Mouse (Mus musculus): ENCODE results near the gene Rplp2. TPM values are rescaled to one million over a fixed set of nuclear protein-coding genes. Genes with fewer than 3 reads are reported as not detected.

The Rplp2 gene
- polyA plus RNA-seq, 1 experiment from 2014 or later: 1,319 TPM

- no peak for DNase-seq (ENCODE audit: low spot score)
- Histone ChIP-seq H3K9ac (ENCODE audit: low read length) (no peak overlapping the region), H3K36me3 (ENCODE audit: control insufficient read depth, insufficient read depth, low read length) (peaks cover 30% of the 10 kb centered on the region), H3K4me3 (ENCODE audit: low read depth, low read length) (no peak overlapping the region), H3K4me1 (ENCODE audit: control insufficient read depth, insufficient read depth, low read length) (peaks cover 30% of the 10 kb centered on the region), H3K27ac (replicated peaks; ENCODE audit: low read depth, low read length) (no peak overlapping the region), H3K27me3 (ENCODE audit: control insufficient read depth, insufficient read depth, low read length) (peaks cover under 1% of the 10 kb centered on the region; the same call in 1 of the 2 replicates), H3K4me2 (ENCODE audit: low read depth, severe bottlenecking) (no peak overlapping the region), H3K9me3 (ENCODE audit: control insufficient read depth, low read length) (no peaks in the 10 kb centered on the region)
- WGBS: 87% methylated on average over 18 of the region's 18 CpGs
- no peak for ATAC-seq (ENCODE audit: insufficient number of reproducible peaks, low FRiP score, low TSS enrichment, low read depth)
These were observed 22.9 kb downstream of the Rplp2 start for GRCm38 (mm10) chr7:141469901-141470636.

DNA sequence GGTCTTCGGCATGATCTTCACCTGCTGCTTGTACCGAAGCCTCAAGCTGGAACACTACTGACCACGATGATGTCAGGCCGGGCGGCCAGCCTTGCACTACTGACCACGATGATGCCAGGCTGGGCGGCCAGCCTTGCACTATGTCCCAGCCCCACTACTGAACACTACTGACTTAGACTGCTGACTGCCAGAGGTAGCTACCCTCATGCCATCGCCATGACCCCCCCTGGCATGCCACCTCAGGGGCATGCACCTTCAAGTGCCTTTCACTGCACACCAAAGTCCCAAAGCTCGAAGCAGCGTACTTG lies 23.4 kb downstream of the Rplp2 start:
- H3K4me1 ChIP-seq (ENCODE audit: control insufficient read depth, insufficient read depth, low read length): peaks cover 27% of the 10 kb centered on the region
- ATAC-seq (ENCODE audit: insufficient number of reproducible peaks, low FRiP score, low TSS enrichment, low read depth): no peak
- WGBS: 93% methylated on average over 10 of the region's 10 CpGs
- no peak overlapping the region for H3K9ac ChIP-seq (ENCODE audit: low read length)
- H3K9me3 ChIP-seq (ENCODE audit: control insufficient read depth, low read length): no peaks in the 10 kb centered on the region
- DNase-seq (ENCODE audit: low spot score): no peak
- no peak overlapping the region for H3K4me2 ChIP-seq (ENCODE audit: low read depth, severe bottlenecking)
- no peak overlapping the region for H3K4me3 ChIP-seq (ENCODE audit: low read depth, low read length)
- H3K36me3 ChIP-seq (ENCODE audit: control insufficient read depth, insufficient read depth, low read length): peaks cover 30% of the 10 kb centered on the region
- H3K27me3 ChIP-seq (ENCODE audit: control insufficient read depth, insufficient read depth, low read length): no peaks in the 10 kb centered on the region
- H3K27ac ChIP-seq (replicated peaks; ENCODE audit: low read depth, low read length): no peak overlapping the region

GRCm38 (mm10) chr7:141471236-141471635 lies 24.1 kb downstream of the Rplp2 start:
- DNase-seq (ENCODE audit: low spot score) (no peak), ATAC-seq (ENCODE audit: insufficient number of reproducible peaks, low FRiP score, low TSS enrichment, low read depth) (no peak)
- H3K4me1 ChIP-seq (ENCODE audit: control insufficient read depth, insufficient read depth, low read length): peaks cover 34% of the 10 kb centered on the region
- no peaks in the 10 kb centered on the region for H3K27me3 ChIP-seq (ENCODE audit: control insufficient read depth, insufficient read depth, low read length)
- H3K9me3 ChIP-seq (ENCODE audit: control insufficient read depth, low read length): no peaks in the 10 kb centered on the region
- no peak overlapping the region for H3K4me3 ChIP-seq (ENCODE audit: low read depth, low read length)
- no peak overlapping the region for H3K4me2 ChIP-seq (ENCODE audit: low read depth, severe bottlenecking)
- WGBS: 83% methylated on average over 1 of the region's 1 CpGs
- H3K9ac ChIP-seq (ENCODE audit: low read length): no peak overlapping the region
- H3K36me3 ChIP-seq (ENCODE audit: control insufficient read depth, insufficient read depth, low read length): peaks cover 30% of the 10 kb centered on the region
- no peak overlapping the region for H3K27ac ChIP-seq (replicated peaks; ENCODE audit: low read depth, low read length)

GRCm38 (mm10) chr7:141472226-141472625 lies 25.1 kb downstream of the Rplp2 start:
- DNase-seq (ENCODE audit: low spot score): no peak
- 87% methylated on average over 6 of the region's 6 CpGs for WGBS
- no peak overlapping the region for H3K9ac ChIP-seq (ENCODE audit: low read length)

GRCm38 (mm10) chr7:141472763-141473162 lies 25.6 kb downstream of the Rplp2 start:
- peaks cover 34% of the 10 kb centered on the region for H3K4me1 ChIP-seq (ENCODE audit: control insufficient read depth, insufficient read depth, low read length)
- no peaks in the 10 kb centered on the region for H3K9me3 ChIP-seq (ENCODE audit: control insufficient read depth, low read length)
- DNase-seq (ENCODE audit: low spot score) (no peak), ATAC-seq (ENCODE audit: insufficient number of reproducible peaks, low FRiP score, low TSS enrichment, low read depth) (no peak)
- H3K4me3 ChIP-seq (ENCODE audit: low read depth, low read length): no peak overlapping the region
- no peaks in the 10 kb centered on the region for H3K27me3 ChIP-seq (ENCODE audit: control insufficient read depth, insufficient read depth, low read length)
- peaks cover 30% of the 10 kb centered on the region for H3K36me3 ChIP-seq (ENCODE audit: control insufficient read depth, insufficient read depth, low read length)
- no peak overlapping the region for H3K27ac ChIP-seq (replicated peaks; ENCODE audit: low read depth, low read length)
- no peak overlapping the region for H3K9ac ChIP-seq (ENCODE audit: low read length)
- WGBS: 89% methylated on average over 6 of the region's 6 CpGs
- no peak overlapping the region for H3K4me2 ChIP-seq (ENCODE audit: low read depth, severe bottlenecking)

More at GRCm38 (mm10) chr7:141472226-141472625, 25.1 kb downstream of the Rplp2 start:
- Histone ChIP-seq H3K9me3 (ENCODE audit: control insufficient read depth, low read length) (no peaks in the 10 kb centered on the region), H3K27me3 (ENCODE audit: control insufficient read depth, insufficient read depth, low read length) (no peaks in the 10 kb centered on the region), H3K4me2 (ENCODE audit: low read depth, severe bottlenecking) (no peak overlapping the region), H3K4me1 (ENCODE audit: control insufficient read depth, insufficient read depth, low read length) (peaks cover 34% of the 10 kb centered on the region), H3K4me3 (ENCODE audit: low read depth, low read length) (no peak overlapping the region), H3K27ac (replicated peaks; ENCODE audit: low read depth, low read length) (no peak overlapping the region), H3K36me3 (ENCODE audit: control insufficient read depth, insufficient read depth, low read length) (peaks cover 30% of the 10 kb centered on the region)
- no peak for ATAC-seq (ENCODE audit: insufficient number of reproducible peaks, low FRiP score, low TSS enrichment, low read depth)

GRCm38 (mm10) chr7:141474160-141474559 lies 27.0 kb downstream of the Rplp2 start:
- Histone ChIP-seq H3K4me3 (ENCODE audit: low read depth, low read length) (peak overlapping the region; percentile 80), H3K4me1 (ENCODE audit: control insufficient read depth, insufficient read depth, low read length) (peaks cover 21% of the 10 kb centered on the region), H3K9me3 (ENCODE audit: control insufficient read depth, low read length) (no peaks in the 10 kb centered on the region), H3K36me3 (ENCODE audit: control insufficient read depth, insufficient read depth, low read length) (peaks cover 30% of the 10 kb centered on the region), H3K4me2 (ENCODE audit: low read depth, severe bottlenecking) (peak overlapping the region; percentile 90), H3K27ac (replicated peaks; ENCODE audit: low read depth, low read length) (no peak overlapping the region), H3K27me3 (ENCODE audit: control insufficient read depth, insufficient read depth, low read length) (no peaks in the 10 kb centered on the region), H3K9ac (ENCODE audit: low read length) (peak overlapping the region; percentile 92; the same call in 1 of the 2 replicates)
- ATAC-seq (ENCODE audit: insufficient number of reproducible peaks, low FRiP score, low TSS enrichment, low read depth) (no peak), DNase-seq (ENCODE audit: low spot score) (no peak)
- WGBS: 12% methylated on average over 5 of the region's 5 CpGs

DNA sequence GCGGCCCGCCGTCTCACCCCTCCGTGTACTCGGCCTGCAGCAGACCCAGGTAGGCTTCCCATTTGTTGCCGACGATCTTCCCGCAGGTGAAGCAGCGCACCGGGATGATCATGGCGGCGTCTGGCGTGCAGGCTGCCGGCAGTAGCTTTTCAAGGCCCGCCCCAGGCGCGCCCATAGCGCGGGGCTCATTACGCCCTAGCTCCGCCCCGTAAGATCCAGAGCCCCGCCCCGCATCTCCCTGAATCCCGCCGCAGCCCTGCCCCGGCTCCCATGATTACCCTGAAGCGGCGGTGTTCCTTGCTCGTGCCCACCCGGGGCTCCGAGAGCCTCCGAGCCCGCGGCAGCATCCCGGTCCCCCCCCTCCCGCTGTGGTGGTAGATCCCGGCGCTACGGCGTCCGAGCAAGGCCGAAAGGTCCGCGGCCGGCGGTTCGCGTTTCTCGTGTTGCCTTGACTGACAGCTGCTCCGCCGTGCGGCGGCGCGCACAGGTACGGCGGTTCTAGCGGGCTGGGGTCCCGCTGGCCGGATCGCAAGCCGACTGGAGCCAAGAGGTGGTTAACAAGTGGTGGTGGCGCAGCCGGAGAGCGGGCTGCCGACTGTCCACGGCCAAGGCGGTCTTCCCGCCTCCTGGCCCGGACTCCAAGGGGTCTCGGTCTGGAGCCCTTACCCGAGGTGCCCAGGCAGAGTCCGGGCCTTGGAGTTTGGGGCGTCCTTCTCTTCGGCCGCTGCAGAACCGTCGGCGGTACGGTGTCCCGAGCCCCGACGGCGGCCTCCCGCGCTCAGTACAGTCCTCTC lies 28.0 kb downstream of the Rplp2 start, which contains the start of the genes Polr2l and Tspan4:
Polr2l (minus strand) TSS at position 122 of the 794 bp plus-strand sequence.
Tspan4 (plus strand) TSS at position 230 of the 794 bp plus-strand sequence.
- Histone ChIP-seq H3K4me3 (ENCODE audit: low read depth, low read length) (peak within 1 kb of the TSS; percentile 80), H3K27ac (replicated peaks; ENCODE audit: low read depth, low read length) (peak within 1 kb of the TSS; percentile 68), H3K36me3 (ENCODE audit: control insufficient read depth, insufficient read depth, low read length) (peaks cover 21% of the 10 kb centered on the region), H3K9me3 (ENCODE audit: control insufficient read depth, low read length) (no peaks in the 10 kb centered on the region), H3K4me2 (ENCODE audit: low read depth, severe bottlenecking) (peak within 1 kb of the TSS; percentile 90), H3K4me1 (ENCODE audit: control insufficient read depth, insufficient read depth, low read length) (peaks cover 18% of the 10 kb centered on the region), H3K27me3 (ENCODE audit: control insufficient read depth, insufficient read depth, low read length) (no peaks in the 10 kb centered on the region), H3K9ac (ENCODE audit: low read length) (peak within 1 kb of the TSS; percentile 92)
- ATAC-seq (ENCODE audit: insufficient number of reproducible peaks, low FRiP score, low TSS enrichment, low read depth) (peak; percentile 49), DNase-seq (ENCODE audit: low spot score) (peak; percentile 89)
- under 1% methylated on average over 85 of the region's 87 CpGs for WGBS

- peak overlapping the region; percentile 90 for H3K4me2 ChIP-seq (ENCODE audit: low read depth, severe bottlenecking)
- H3K9me3 ChIP-seq (ENCODE audit: control insufficient read depth, low read length): no peaks in the 10 kb centered on the region
- H3K27ac ChIP-seq (replicated peaks; ENCODE audit: low read depth, low read length): no peak overlapping the region
- H3K36me3 ChIP-seq (ENCODE audit: control insufficient read depth, insufficient read depth, low read length): peaks cover 17% of the 10 kb centered on the region
- H3K27me3 ChIP-seq (ENCODE audit: control insufficient read depth, insufficient read depth, low read length): no peaks in the 10 kb centered on the region
- peak overlapping the region; percentile 92 for H3K9ac ChIP-seq (ENCODE audit: low read length)
- 1% methylated on average over 12 of the region's 12 CpGs for WGBS
- peak overlapping the region; percentile 80 for H3K4me3 ChIP-seq (ENCODE audit: low read depth, low read length)
- DNase-seq (ENCODE audit: low spot score): no peak
- H3K4me1 ChIP-seq (ENCODE audit: control insufficient read depth, insufficient read depth, low read length): peaks cover 18% of the 10 kb centered on the region
- no peak for ATAC-seq (ENCODE audit: insufficient number of reproducible peaks, low FRiP score, low TSS enrichment, low read depth)
These were observed 28.6 kb downstream of the Rplp2 start for GRCm38 (mm10) chr7:141475805-141476158.

All from limb, embryonic 11.5 days (tissue).